Mouse (Mus musculus) neural tube, embryonic 14.5 days (tissue): ENCODE measurements around the gene Fstl3. TPM values are rescaled to one million over a fixed set of nuclear protein-coding genes. Genes with fewer than 3 reads are reported as not detected.

Experiments
- ATAC-seq: fragments of 200-750 bp; cut with Nextera tagmentation; 2 replicates; pipeline ENCODE4 v1.8.0; 2017; ENCODE audit warnings: low read depth, mild to moderate bottlenecking, moderate TSS enrichment, moderate library complexity
- H3K27ac ChIP-seq: fragments of 300-500 bp; sonication (generic); 2 replicates; pipeline ENCODE4 v1.5.1; 2014; ENCODE audit warnings: low read depth, mild to moderate bottlenecking, control low read depth, low read length, moderate library complexity, mixed read lengths
- H3K27me3 ChIP-seq: fragments of 300-500 bp; sonication (generic); 2 replicates; pipeline ENCODE4 v1.6.1; 2014; ENCODE audit warnings: low read length; ENCODE audit not compliant: control insufficient read depth, insufficient read depth
- H3K36me3 ChIP-seq: fragments of 300-500 bp; sonication (generic); 2 replicates; pipeline ENCODE4 v1.6.1; 2014; ENCODE audit warnings: low read length, mixed read lengths; ENCODE audit not compliant: control insufficient read depth, insufficient read depth
- H3K4me1 ChIP-seq: fragments of 300-500 bp; sonication (generic); 2 replicates; pipeline ENCODE4 v1.6.1; 2014; ENCODE audit warnings: low read length; ENCODE audit not compliant: control insufficient read depth, insufficient read depth
- H3K4me2 ChIP-seq: fragments of 300-500 bp; sonication (generic); 2 replicates; pipeline ENCODE4 v1.6.1; 2014; ENCODE audit warnings: mild to moderate bottlenecking, low read depth, low read length, control low read depth
- H3K4me3 ChIP-seq: fragments of 300-500 bp; sonication (generic); 2 replicates; pipeline ENCODE4 v1.5.1; 2014; ENCODE audit warnings: low read depth, low read length, control low read depth, mixed read lengths
- H3K9ac ChIP-seq: fragments of 300-500 bp; sonication (generic); replicated peaks from 2 replicates; pipeline ENCODE4 v1.6.1; 2014; ENCODE audit warnings: low read depth, mild to moderate bottlenecking, control low read depth, low read length, mixed read lengths
- H3K9me3 ChIP-seq: fragments of 300-500 bp; sonication (generic); 2 replicates; pipeline ENCODE4 v1.6.1; 2016; ENCODE audit warnings: low read length; ENCODE audit not compliant: control insufficient read depth
- WGBS: fragments of 180-500 bp; shearing (Covaris S2); extraction: QIAGEN DNeasy Blood & Tissue Kit; methylation state at CpG from one replicate; pipeline ENCODE4 v1.1.7; 2014; 5-methylcytosine and 5-hydroxymethylcytosine counted together
- polyA plus RNA-seq: library from polyadenylated mRNA; unstranded; fragments of >200 nt; fragmentation: Nextera tagmentation; extraction: Ambion mirVana; gene quantifications from 2 replicates; pipeline ENCODE4 v1.2.1, GENCODE M21; 2014

The Fstl3 gene
- polyA plus RNA-seq, result 1.7 and 2.3 TPM in 2 replicates

GRCm38 (mm10) chr10:79777103-79777531 lies at the start of gene Fstl3:
Gene Fstl3, plus strand, starts transcription at chr10:79777272.
- 0 out of 2 replicates have a peak within 1 kb of the TSS, but pooled peaks have one; percentile 28 for H3K9ac ChIP-seq

GRCm38 (mm10) chr10:79728323-79729249 lies 48.5 kb upstream of the Fstl3 start:
- 71% methylated on average over 28 of the region's 28 CpGs for WGBS
- no peak for ATAC-seq

More at GRCm38 (mm10) chr10:79777103-79777531, at the start of gene Fstl3:
- Histone ChIP-seq H3K4me2 (peak within 1 kb of the TSS; percentile 38), H3K27ac (no peak within 1 kb of the TSS), H3K27me3 (peaks cover 8% of the 10 kb centered on the region), H3K9me3 (no peaks in the 10 kb centered on the region), H3K4me3 (peak within 1 kb of the TSS; percentile 15), H3K4me1 (peaks cover 3% of the 10 kb centered on the region; the same call in 1 of the 2 replicates), H3K36me3 (no peaks in the 10 kb centered on the region)
- ATAC-seq, result no peak
- under 1% methylated on average over 39 of the region's 39 CpGs for WGBS

DNA sequence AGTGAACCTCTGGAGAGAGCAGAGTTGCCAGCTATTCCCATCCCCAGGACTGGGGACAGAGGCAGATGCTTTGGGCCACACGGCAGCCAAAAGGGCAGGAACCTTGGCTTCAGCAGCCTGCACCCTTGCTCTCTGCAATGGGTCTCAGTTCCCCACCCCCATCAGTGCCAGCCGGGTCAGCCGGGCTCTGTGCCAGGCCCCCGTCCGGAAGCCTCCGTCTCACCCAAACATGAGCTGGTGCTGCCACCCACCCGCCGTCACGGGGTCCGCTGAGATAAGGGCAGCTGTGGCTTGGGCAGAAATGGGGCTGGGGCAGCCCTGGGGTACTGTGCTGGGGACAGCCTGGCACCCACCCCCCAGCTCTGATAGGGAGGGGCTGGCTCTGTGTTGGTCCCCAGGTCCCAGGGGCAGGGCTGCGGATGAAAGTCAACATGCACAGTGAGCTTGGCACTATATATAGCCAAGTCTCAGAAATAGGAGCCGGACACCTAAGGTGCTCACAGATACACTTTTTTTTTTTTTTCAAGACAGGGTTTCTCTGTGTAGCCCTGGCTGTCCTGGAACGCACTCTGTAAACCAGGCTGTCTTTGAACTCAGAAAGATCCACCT lies 47.6 kb upstream of the Fstl3 start:
- no peak overlapping the region for H3K9ac ChIP-seq
- no peak overlapping the region for H3K4me3 ChIP-seq
- 78% methylated on average over 13 of the region's 13 CpGs for WGBS
- 0 out of 2 replicates have a peak, but pooled peaks have one; percentile 5 for ATAC-seq
- H3K27ac ChIP-seq, result no peak overlapping the region
- H3K27me3 ChIP-seq, result no peaks in the 10 kb centered on the region
- peaks cover 12% of the 10 kb centered on the region; the same call in 1 of the 2 replicates for H3K36me3 ChIP-seq
- no peaks in the 10 kb centered on the region for H3K9me3 ChIP-seq
- no peaks in the 10 kb centered on the region for H3K4me1 ChIP-seq
- H3K4me2 ChIP-seq, result no peak overlapping the region

More at GRCm38 (mm10) chr10:79728323-79729249, 48.5 kb upstream of the Fstl3 start:
- Histone ChIP-seq H3K4me2 (no peak overlapping the region), H3K9me3 (no peaks in the 10 kb centered on the region), H3K27me3 (no peaks in the 10 kb centered on the region), H3K27ac (no peak overlapping the region), H3K36me3 (peaks cover 3% of the 10 kb centered on the region; the same call in 1 of the 2 replicates), H3K4me1 (no peaks in the 10 kb centered on the region), H3K4me3 (no peak overlapping the region), H3K9ac (no peak overlapping the region)

DNA sequence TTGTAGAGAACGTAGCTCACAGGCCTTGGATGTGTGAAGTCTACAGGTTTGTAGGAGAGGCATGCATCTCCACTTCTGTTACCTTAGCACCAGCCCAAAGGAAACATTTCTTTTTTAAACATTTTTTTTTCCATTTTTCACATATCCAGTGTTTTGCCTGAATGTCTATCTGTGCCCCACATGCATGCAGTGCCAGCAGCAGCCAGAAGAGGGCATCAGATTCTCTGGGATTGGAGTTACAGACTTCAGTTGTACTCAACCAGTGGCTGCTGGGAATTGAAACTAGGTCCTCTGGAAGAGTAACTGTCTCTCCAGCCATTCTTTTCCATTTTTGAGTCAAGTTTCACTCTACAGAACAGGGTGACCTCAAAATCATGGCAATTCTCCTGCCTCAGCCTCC lies 44.6 kb upstream of the Fstl3 start:
- Histone ChIP-seq H3K36me3 (peaks cover 36% of the 10 kb centered on the region; the same call in 1 of the 2 replicates), H3K4me2 (no peak overlapping the region), H3K9ac (no peak overlapping the region), H3K4me3 (no peak overlapping the region), H3K27me3 (no peaks in the 10 kb centered on the region), H3K4me1 (no peaks in the 10 kb centered on the region), H3K9me3 (no peaks in the 10 kb centered on the region), H3K27ac (no peak overlapping the region)
- WGBS, result 94% methylated on average over 1 of the region's 1 CpGs
- ATAC-seq, result no peak

- WGBS, result 96% methylated on average over 15 of the region's 15 CpGs
- Histone ChIP-seq H3K36me3 (peaks cover 48% of the 10 kb centered on the region), H3K4me2 (no peak overlapping the region), H3K4me1 (no peaks in the 10 kb centered on the region), H3K4me3 (no peak overlapping the region), H3K27me3 (no peaks in the 10 kb centered on the region), H3K9me3 (no peaks in the 10 kb centered on the region), H3K9ac (no peak overlapping the region), H3K27ac (no peak overlapping the region)
- ATAC-seq, result no peak
Observed at GRCm38 (mm10) chr10:79733847-79734246, 43.2 kb upstream of the Fstl3 start.

DNA sequence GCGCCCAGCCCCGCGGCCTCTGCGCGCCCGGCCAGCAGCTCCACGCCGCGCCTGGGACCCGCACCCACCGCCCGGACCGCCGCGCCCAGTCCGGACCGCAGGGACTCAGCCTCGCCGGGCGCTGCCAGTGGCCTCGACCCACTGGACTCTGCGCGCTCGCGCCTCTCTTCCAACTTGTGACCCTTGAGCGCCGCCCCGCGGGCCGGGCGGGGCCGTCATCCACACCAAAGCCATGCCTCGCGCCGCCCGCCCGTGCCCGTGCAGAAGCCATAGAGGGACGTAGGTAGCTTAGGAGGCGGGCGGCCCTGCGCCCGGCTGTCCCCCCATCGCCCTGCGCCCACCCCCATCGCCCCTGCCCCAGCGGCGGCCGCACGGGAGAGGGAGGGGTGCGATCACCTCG lies 41.7 kb upstream of the Fstl3 start:
- no peak for ATAC-seq
- no peak overlapping the region for H3K27ac ChIP-seq
- whole genome bisulfite sequencing, result 29% methylated on average over 48 of the region's 52 CpGs
- H3K9ac ChIP-seq, result no peak overlapping the region
- peaks cover 63% of the 10 kb centered on the region for H3K36me3 ChIP-seq
- peaks cover 10% of the 10 kb centered on the region for H3K9me3 ChIP-seq
- no peak overlapping the region for H3K4me2 ChIP-seq
- H3K4me3 ChIP-seq, result no peak overlapping the region
- H3K27me3 ChIP-seq, result no peaks in the 10 kb centered on the region
- no peaks in the 10 kb centered on the region for H3K4me1 ChIP-seq

DNA sequence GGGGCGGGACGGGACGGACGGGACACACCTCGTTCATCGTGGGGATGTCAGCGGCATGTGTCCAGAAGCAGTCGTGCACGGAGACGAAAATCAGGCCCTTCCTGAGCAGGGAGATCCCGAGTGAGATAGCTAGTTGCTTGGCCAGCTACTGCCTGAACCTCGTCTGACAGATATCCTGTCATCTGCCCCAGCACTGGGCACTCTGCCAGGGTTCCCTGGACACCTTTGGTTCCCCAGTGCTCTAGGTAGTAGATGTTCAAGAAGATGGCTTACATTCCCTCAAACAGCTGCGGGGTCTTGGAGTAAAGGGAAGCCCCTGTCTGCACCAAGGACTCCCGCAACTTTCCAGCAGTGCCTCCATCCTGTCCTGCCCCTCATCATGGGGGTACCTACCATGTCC lies 40.4 kb upstream of the Fstl3 start:
- H3K9me3 ChIP-seq, result peaks cover 10% of the 10 kb centered on the region
- peaks cover 74% of the 10 kb centered on the region for H3K36me3 ChIP-seq
- no peaks in the 10 kb centered on the region for H3K27me3 ChIP-seq
- H3K4me3 ChIP-seq, result no peak overlapping the region
- WGBS, result 89% methylated on average over 8 of the region's 14 CpGs
- H3K4me1 ChIP-seq, result no peaks in the 10 kb centered on the region
- H3K27ac ChIP-seq, result no peak overlapping the region
- no peak for ATAC-seq
- H3K9ac ChIP-seq, result no peak overlapping the region
- H3K4me2 ChIP-seq, result no peak overlapping the region

- H3K27ac ChIP-seq, result no peak overlapping the region
- H3K4me1 ChIP-seq, result no peaks in the 10 kb centered on the region
- no peak overlapping the region for H3K9ac ChIP-seq
- H3K4me2 ChIP-seq, result no peak overlapping the region
- H3K27me3 ChIP-seq, result no peaks in the 10 kb centered on the region
- H3K36me3 ChIP-seq, result peaks cover 85% of the 10 kb centered on the region
- peaks cover 10% of the 10 kb centered on the region for H3K9me3 ChIP-seq
- WGBS, result 91% methylated on average over 10 of the region's 10 CpGs
- no peak overlapping the region for H3K4me3 ChIP-seq
- no peak for ATAC-seq
Observed at GRCm38 (mm10) chr10:79738259-79738658, 38.8 kb upstream of the Fstl3 start.

GRCm38 (mm10) chr10:79739234-79739633 lies 37.8 kb upstream of the Fstl3 start:
- no peaks in the 10 kb centered on the region for H3K4me1 ChIP-seq
- peaks cover 10% of the 10 kb centered on the region for H3K9me3 ChIP-seq
- ATAC-seq, result no peak
- H3K9ac ChIP-seq, result no peak overlapping the region
- 96% methylated on average over 28 of the region's 28 CpGs for WGBS
- no peaks in the 10 kb centered on the region for H3K27me3 ChIP-seq
- H3K27ac ChIP-seq, result no peak overlapping the region
- H3K4me2 ChIP-seq, result no peak overlapping the region
- peaks cover 85% of the 10 kb centered on the region for H3K36me3 ChIP-seq
- no peak overlapping the region for H3K4me3 ChIP-seq
